Mouse (Mus musculus) CH12.LX (cell line): ENCODE data around the gene Syna. TPM values are rescaled to one million over a fixed set of nuclear protein-coding genes. Genes with fewer than 3 reads are reported as not detected.

Experiments
- DNase-seq: peaks from one replicate; pipeline ENCODE4 v3.0.0-alpha.2; 2013; ENCODE audit errors: extremely low read depth
- H3K27ac ChIP-seq: 2 replicates; pipeline ENCODE4 v1.5.1; 2012; ENCODE audit warnings: low read depth, mild to moderate bottlenecking, control low read depth, moderate library complexity; ENCODE audit not compliant: insufficient read depth
- H3K27me3 ChIP-seq: replicated peaks from 2 replicates; pipeline ENCODE3; 2012; ENCODE audit warnings: inconsistent platforms
- H3K36me3 ChIP-seq, 2 experiments: replicated peaks in 1 of 2; 2 replicates each; pipeline versions ENCODE3 to v1.6.1; 2012; ENCODE audit warnings: inconsistent platforms in 1 of 2, low read length in 1 of 2, mild to moderate bottlenecking in 1 of 2, mixed read lengths in 1 of 2, moderate library complexity in 1 of 2; ENCODE audit not compliant: control insufficient read depth in 1 of 2, insufficient read depth in 1 of 2
- H3K4me1 ChIP-seq, 2 experiments: 2 replicates each; pipeline ENCODE4 v1.6.1; 2012; ENCODE audit warnings: inconsistent platforms in 1 of 2, moderate library complexity in 1 of 2; ENCODE audit not compliant: insufficient read depth in 2 of 2, control insufficient read depth in 1 of 2
- H3K4me2 ChIP-seq: 2 replicates; pipeline ENCODE4 v1.6.1; 2012; ENCODE audit warnings: low read depth, mild to moderate bottlenecking, control low read depth; ENCODE audit not compliant: poor library complexity, insufficient read depth, severe bottlenecking
- H3K4me3 ChIP-seq, 3 experiments: fragments of 150-350 bp in 1 of 3; sonication (generic) in 1 of 3; replicated peaks in 1 of 3; 2 replicates each; pipeline versions ENCODE3 to v1.5.1; 2011 to 2012; ENCODE audit warnings: low read depth in 2 of 3, low read length in 2 of 3, mild to moderate bottlenecking in 2 of 3, moderate library complexity in 2 of 3, control low read depth in 1 of 3, improper control_type of control experiment in 1 of 3, inconsistent platforms in 1 of 3, mixed read lengths in 1 of 3; ENCODE audit not compliant: poor library complexity in 1 of 3
- H3K79me2 ChIP-seq: replicated peaks from 2 replicates; pipeline ENCODE4 v1.6.1; 2012; ENCODE audit warnings: mild to moderate bottlenecking, moderate library complexity; ENCODE audit not compliant: control insufficient read depth, poor library complexity, insufficient read depth, severe bottlenecking; ENCODE audit errors: extremely low read depth
- H3K9ac ChIP-seq: 2 replicates; pipeline ENCODE4 v1.6.1; 2012; ENCODE audit warnings: low read depth, mild to moderate bottlenecking, control low read depth, moderate library complexity; ENCODE audit not compliant: insufficient read depth
- H3K9me3 ChIP-seq: replicated peaks from 2 replicates; pipeline ENCODE3; 2012; ENCODE audit warnings: low read length, inconsistent platforms, mixed read lengths
- BHLHE40 ChIP-seq: IDR thresholded peaks from 2 replicates; pipeline ENCODE4 v1.6.1; 2011; ENCODE audit warnings: mild to moderate bottlenecking, low read depth, low read length, improper control_type of control experiment
- CHD1 ChIP-seq: IDR thresholded peaks from 2 replicates; pipeline ENCODE4 v1.6.1; 2012; ENCODE audit warnings: low read depth, low read length, improper control_type of control experiment, inconsistent platforms
- CHD2 ChIP-seq: IDR thresholded peaks from 2 replicates; pipeline ENCODE4 v1.6.1; 2011; ENCODE audit warnings: low read length, improper control_type of control experiment
- CTCF ChIP-seq, 2 experiments: IDR thresholded peaks in 1 of 2; conservative IDR thresholded peaks in 1 of 2; 2 replicates each; pipeline ENCODE4 v1.5.1; 2011 to 2012; ENCODE audit warnings: low read depth in 2 of 2, low read length in 2 of 2, improper control_type of control experiment in 1 of 2, inconsistent platforms in 1 of 2, mild to moderate bottlenecking in 1 of 2, moderate library complexity in 1 of 2
- E2F4 ChIP-seq: IDR thresholded peaks from 2 replicates; pipeline ENCODE4 v1.6.1; 2011; ENCODE audit warnings: low read depth, low read length, improper control_type of control experiment; ENCODE audit not compliant: insufficient replicate concordance
- ELF1 ChIP-seq: IDR thresholded peaks from 2 replicates; pipeline ENCODE4 v1.6.1; 2014; ENCODE audit warnings: low read depth, mild to moderate bottlenecking, inconsistent platforms, low read length, improper control_type of control experiment
- ETS1 ChIP-seq: conservative IDR thresholded peaks from 2 replicates; pipeline ENCODE4 v1.6.1; 2012; ENCODE audit warnings: low read depth, mild to moderate bottlenecking, inconsistent platforms, low read length, improper control_type of control experiment, moderate library complexity
- GABPA ChIP-seq: IDR thresholded peaks from 2 replicates; pipeline ENCODE4 v1.6.1; 2012; ENCODE audit warnings: low read depth, low read length, improper control_type of control experiment, inconsistent platforms; ENCODE audit not compliant: insufficient replicate concordance
- IRF4 ChIP-seq: IDR thresholded peaks from 2 replicates; pipeline ENCODE4 v1.6.1; 2014; ENCODE audit warnings: low read depth, mild to moderate bottlenecking, inconsistent platforms, low read length, improper control_type of control experiment
- JUN ChIP-seq: IDR thresholded peaks from 2 replicates; pipeline ENCODE4 v1.6.1; 2011; ENCODE audit warnings: low read depth, mild to moderate bottlenecking, low read length, improper control_type of control experiment, moderate library complexity; ENCODE audit not compliant: insufficient read depth
- JUND ChIP-seq: conservative IDR thresholded peaks from 2 replicates; pipeline ENCODE4 v1.6.1; 2011; ENCODE audit warnings: low read depth, low read length, improper control_type of control experiment
- KAT2A ChIP-seq: IDR thresholded peaks from 2 replicates; pipeline ENCODE4 v1.6.1; 2012; ENCODE audit warnings: low read length, improper control_type of control experiment, inconsistent platforms; ENCODE audit not compliant: insufficient replicate concordance
- MAX ChIP-seq: IDR thresholded peaks from 2 replicates; pipeline ENCODE4 v1.6.1; 2011; ENCODE audit warnings: low read length, improper control_type of control experiment
- MXI1 ChIP-seq: IDR thresholded peaks from 2 replicates; pipeline ENCODE4 v1.6.1; 2011; ENCODE audit warnings: mild to moderate bottlenecking, low read depth, low read length, improper control_type of control experiment
- MYC ChIP-seq: IDR thresholded peaks from 2 replicates; pipeline ENCODE4 v1.6.1; 2011; ENCODE audit warnings: low read depth, mild to moderate bottlenecking, improper control_type of control experiment, low read length
- NRF1 ChIP-seq: IDR thresholded peaks from 2 replicates; pipeline ENCODE4 v1.6.1; 2014; ENCODE audit warnings: low read depth, mild to moderate bottlenecking, inconsistent platforms, low read length, improper control_type of control experiment, moderate library complexity
- PAX5 ChIP-seq: IDR thresholded peaks from 2 replicates; pipeline ENCODE4 v1.6.1; 2012; ENCODE audit warnings: low read length, inconsistent platforms, mixed read lengths
- POLR2A ChIP-seq: IDR thresholded peaks from 2 replicates; pipeline ENCODE4 v1.6.1; 2011; ENCODE audit warnings: low read depth, mild to moderate bottlenecking, improper control_type of control experiment, low read length
- RAD21 ChIP-seq: IDR thresholded peaks from 2 replicates; pipeline ENCODE4 v1.6.1; 2011; ENCODE audit warnings: low read depth, mild to moderate bottlenecking, low read length, improper control_type of control experiment, moderate library complexity
- RCOR1 ChIP-seq: conservative IDR thresholded peaks from 2 replicates; pipeline ENCODE4 v1.6.1; 2012; ENCODE audit warnings: low read depth, mild to moderate bottlenecking, inconsistent platforms, low read length, improper control_type of control experiment
- SIN3A ChIP-seq: IDR thresholded peaks from 2 replicates; pipeline ENCODE4 v1.6.1; 2012; ENCODE audit warnings: low read length, improper control_type of control experiment, inconsistent platforms
- SMC3 ChIP-seq: IDR thresholded peaks from 2 replicates; pipeline ENCODE4 v1.6.1; 2011; ENCODE audit warnings: low read depth, low read length, improper control_type of control experiment
- TBP ChIP-seq: conservative IDR thresholded peaks from 2 replicates; pipeline ENCODE4 v1.6.1; 2011; ENCODE audit warnings: low read depth, low read length, improper control_type of control experiment
- TCF12 ChIP-seq: IDR thresholded peaks from 2 replicates; pipeline ENCODE4 v1.6.1; 2014; ENCODE audit warnings: low read depth, mild to moderate bottlenecking, inconsistent platforms, low read length, improper control_type of control experiment
- USF1 ChIP-seq: IDR thresholded peaks from 2 replicates; pipeline ENCODE4 v1.6.1; 2014; ENCODE audit warnings: low read depth, mild to moderate bottlenecking, inconsistent platforms, low read length, improper control_type of control experiment
- USF2 ChIP-seq: conservative IDR thresholded peaks from 2 replicates; pipeline ENCODE4 v1.6.1; 2011; ENCODE audit warnings: low read depth, low read length, improper control_type of control experiment
- ZC3H11A ChIP-seq: IDR thresholded peaks from 2 replicates; pipeline ENCODE4 v1.6.1; 2012; ENCODE audit warnings: low read depth, mild to moderate bottlenecking, inconsistent platforms, low read length, improper control_type of control experiment
- ZKSCAN1 ChIP-seq: IDR thresholded peaks from 2 replicates; pipeline ENCODE4 v1.6.1; 2012; ENCODE audit warnings: low read depth, inconsistent platforms, low read length, improper control_type of control experiment, borderline replicate concordance
- ZNF384 ChIP-seq: IDR thresholded peaks from 2 replicates; pipeline ENCODE4 v1.6.1; 2012; ENCODE audit warnings: low read depth, low read length, improper control_type of control experiment, inconsistent platforms
- dilution Hi-C: fragments of 300-500 bp; cut with MboI; formaldehyde crosslinking; loops from 2 replicates; pipeline ENCODE4 v1.14.3; 2020; ENCODE audit warnings: low sequenced_read_pairs; ENCODE audit not compliant: extremely low pct_unique_long_range_greater_than_20kb, extremely low pct_ligation_motif_present
- in situ Hi-C: fragments of 300-500 bp; cut with MboI; formaldehyde crosslinking; loops from 3 replicates; pipeline ENCODE4 v1.14.3; 2019; ENCODE audit warnings: low sequenced_read_pairs, low pct_ligation_motif_present, low pct_unique_long_range_greater_than_20kb, mixed read lengths
- polyA plus RNA-seq: library from polyadenylated mRNA; unstranded; fragments of >175 nt; gene quantifications from 2 replicates; pipeline ENCODE4 v1.2.1, GENCODE M21; 2012; ENCODE audit warnings: low read depth; ENCODE audit not compliant: insufficient read length
- total RNA-seq, 2 experiments: library from RNA; depleted of rRNA; stranded (reverse); fragments of 300-350 nt in 1 of 2; fragments of >200 nt in 1 of 2; gene quantifications; 2 replicates each; pipeline ENCODE4 v1.2.3; 2012 to 2014

Gene Syna
- total and polyA plus RNA-seq, 3 experiments: 0.13 to 4.0 (median 0.13) TPM

DNA sequence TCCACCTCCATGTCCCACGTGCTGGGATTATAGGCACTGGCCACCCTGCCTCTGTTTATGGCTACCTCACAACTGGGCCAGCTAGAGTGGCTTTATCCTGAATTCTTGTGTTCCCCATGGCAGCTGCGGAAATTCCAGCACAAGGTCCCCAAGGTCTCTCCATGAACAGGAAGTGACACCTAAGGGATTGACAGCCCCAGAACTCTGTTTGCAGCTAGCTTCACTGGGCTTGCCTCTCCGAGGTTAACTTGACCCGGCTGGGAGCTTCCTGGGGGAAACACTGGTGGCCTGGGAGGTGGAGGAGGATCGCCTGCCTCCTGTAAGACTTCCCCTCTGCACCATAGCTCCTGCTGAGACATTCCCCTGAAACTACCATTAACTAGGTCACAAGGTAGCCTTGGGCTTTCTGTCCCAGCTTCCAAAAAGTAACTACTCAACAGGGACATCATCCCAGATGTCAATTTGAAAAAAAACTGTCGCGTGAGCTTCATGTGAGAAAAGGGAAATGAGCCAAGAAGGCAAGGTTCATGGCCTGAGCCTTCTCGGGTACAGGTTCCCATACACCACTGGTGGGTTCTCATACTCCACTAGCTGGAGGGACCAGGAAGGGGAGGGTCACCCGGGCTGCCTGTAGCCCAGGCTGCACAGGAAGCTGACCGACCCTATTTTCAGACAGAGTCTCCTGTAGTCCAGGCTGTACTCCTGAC is 12.7 kb upstream of the Syna start:
- no peak for DNase-seq

DNA sequence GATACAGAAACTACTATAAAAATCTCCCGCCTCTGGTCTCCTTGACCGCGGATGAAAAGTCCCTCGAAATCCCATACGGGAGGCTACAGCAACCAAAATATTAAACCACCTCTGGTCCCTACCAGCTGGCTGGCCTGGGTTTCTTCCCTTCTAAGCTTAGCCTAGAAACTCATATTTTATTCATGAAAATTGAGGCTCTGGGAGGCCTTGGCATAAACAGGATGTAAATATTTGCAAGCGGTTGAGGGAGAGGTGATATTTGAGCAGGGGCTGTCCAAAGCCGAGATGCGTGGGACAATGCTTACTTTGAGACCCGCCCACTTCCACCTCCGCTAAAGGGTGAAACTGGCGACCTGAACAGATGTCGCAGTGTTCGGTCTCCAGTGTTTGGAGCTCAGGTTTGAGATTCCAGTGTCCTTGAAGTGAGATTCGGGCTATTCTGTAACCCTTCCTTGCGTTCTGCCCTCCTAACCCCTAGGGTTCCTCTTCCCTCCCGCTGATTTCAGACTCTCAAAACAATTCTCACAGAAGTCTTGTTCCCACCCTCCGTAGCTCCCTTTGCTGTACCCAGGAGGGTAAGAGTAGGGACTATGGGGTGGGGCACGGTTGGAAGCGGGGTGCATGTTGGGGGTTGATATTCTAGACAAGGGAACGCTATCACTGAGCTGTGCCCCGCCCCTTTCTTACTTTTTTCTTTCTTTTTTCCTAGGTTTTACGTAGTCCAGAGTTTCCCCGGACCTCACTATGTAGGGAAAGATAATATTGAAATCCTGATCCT is 11.9 kb upstream of the Syna start:
- H3K4me3 ChIP-seq: peak overlapping the region; percentile 42 to 46 (median 45)
- H3K27ac ChIP-seq: no peak overlapping the region
- H3K27me3 ChIP-seq: no peaks in the 10 kb centered on the region
- dilution Hi-C loops (no loop called here), in situ Hi-C loops (no loop called here)
- H3K4me1 ChIP-seq: peaks cover 8 to 60% of the 10 kb centered on the region in 2 experiments
- H3K4me2 ChIP-seq: peak overlapping the region; percentile 73; the same call in 1 of the 2 replicates
- peaks cover 3% of the 10 kb centered on the region for H3K9me3 ChIP-seq
- no peaks in the 10 kb centered on the region for H3K36me3 ChIP-seq
- no peaks in the 10 kb centered on the region for H3K79me2 ChIP-seq
- DNase-seq: peak; percentile 83
- peak overlapping the region; percentile 52 for H3K9ac ChIP-seq
- peak; percentile 40 for TF ChIP-seq BHLHE40
- peak; percentile 73 for TF ChIP-seq ETS1
- TF ChIP-seq TCF12: peak; percentile 76
- TF ChIP-seq JUND: peak; percentile 35; the same call in 1 of the 2 replicates
- TF ChIP-seq USF1: no peak
- TF ChIP-seq MAX: peak; percentile 74
- no peak for TF ChIP-seq GABPA
- TF ChIP-seq KAT2A: 0 out of 2 replicates have a peak, but pooled peaks have one; percentile 37
- TF ChIP-seq POLR2A: peak; percentile 45
- no peak for TF ChIP-seq USF2
- TF ChIP-seq ELF1: peak; percentile 62; the same call in 1 of the 2 replicates
- peak; percentile 79; the same call in 1 of the 2 replicates for TF ChIP-seq RCOR1
- TF ChIP-seq NRF1: peak; percentile 46
- peak; percentile 75 for TF ChIP-seq MXI1
- peak; percentile 38; the same call in 1 of the 2 replicates for TF ChIP-seq CHD2
- peak; percentile 87; the same call in 1 of the 2 replicates for TF ChIP-seq E2F4
- no peak; the same call in 1 of the 2 replicates for TF ChIP-seq SMC3
- TF ChIP-seq IRF4: peak; percentile 78
- TF ChIP-seq SIN3A: peak; percentile 98
- TF ChIP-seq MYC: peak; percentile 46
- no peak for TF ChIP-seq ZC3H11A
- peak; percentile 49; the same call in 1 of the 2 replicates for TF ChIP-seq TBP
- no peak for TF ChIP-seq JUN
- no peak for TF ChIP-seq PAX5
- no peak for TF ChIP-seq CTCF (conservative IDR thresholded peaks at IDR 0.05 in 1 of 2, IDR thresholded peaks at IDR 0.05 in 1 of 2; ENCODE audit: low read depth in 2 of 2, low read length in 2 of 2)
- no peak for TF ChIP-seq RAD21
- no peak for TF ChIP-seq CHD1

More for the DNA sequence above, 12.7 kb upstream of the Syna start:
- Histone ChIP-seq H3K79me2 (no peaks in the 10 kb centered on the region), H3K27me3 (no peaks in the 10 kb centered on the region), H3K27ac (no peak overlapping the region), H3K4me1 (peaks cover 8 to 52% of the 10 kb centered on the region in 2 experiments), H3K4me3 (peak overlapping the region in 2 of 3 experiments; percentile 13 to 46), H3K9ac (peak overlapping the region; percentile 52; the same call in 1 of the 2 replicates), H3K4me2 (peak overlapping the region; percentile 73; the same call in 1 of the 2 replicates), H3K36me3 (no peaks in the 10 kb centered on the region), H3K9me3 (peaks cover 3% of the 10 kb centered on the region)
- 0 out of 2 replicates have a peak, but pooled peaks have one; percentile 23 for TF ChIP-seq IRF4
- no peak for TF ChIP-seq JUN
- 0 out of 2 replicates have a peak, but pooled peaks have one; percentile 17 for TF ChIP-seq ELF1
- TF ChIP-seq ZKSCAN1: no peak
- TF ChIP-seq BHLHE40: peak; percentile 85
- peak; percentile 49; the same call in 1 of the 2 replicates for TF ChIP-seq ZNF384
- dilution Hi-C loops: no loop called here
- in situ Hi-C loops: no loop called here
